Mouse (Mus musculus) intestine, embryonic 14.5 days (tissue): ENCODE results near the gene Agtpbp1. TPM values are rescaled to one million over a fixed set of nuclear protein-coding genes. Genes with fewer than 3 reads are reported as not detected.
"Not testable (repeated sequence)": the region's sequence is repeated elsewhere in the genome, so short reads cannot be mapped to it uniquely, and the experiment has no call there.

ENCODE experiments used
- ATAC-seq: fragments of 200-750 bp; cut with Nextera tagmentation; replicated peaks from 2 replicates; pipeline ENCODE4 v1.8.0; 2017; ENCODE audit warnings: low read depth, moderate number of reproducible peaks, moderate TSS enrichment, moderate library complexity; ENCODE audit not compliant: low FRiP score, low TSS enrichment
- DNase-seq: peaks from one replicate; pipeline ENCODE4 v3.0.0-alpha.2; 2018; ENCODE audit warnings: low spot score
- H3K27ac ChIP-seq: fragments of 300-500 bp; sonication (generic); 2 replicates; pipeline ENCODE4 v1.5.1; 2014; ENCODE audit warnings: low read depth, mild to moderate bottlenecking, control low read depth
- H3K27me3 ChIP-seq: fragments of 300-500 bp; sonication (generic); replicated peaks from 2 replicates; pipeline ENCODE4 v1.6.1; 2014; ENCODE audit warnings: low read length, control low read depth; ENCODE audit not compliant: control insufficient read depth, insufficient read depth
- H3K36me3 ChIP-seq: fragments of 300-500 bp; sonication (generic); 2 replicates; pipeline ENCODE4 v1.6.1; 2014; ENCODE audit warnings: low read length, control low read depth; ENCODE audit not compliant: control insufficient read depth, insufficient read depth
- H3K4me1 ChIP-seq: fragments of 300-500 bp; sonication (generic); replicated peaks from 2 replicates; pipeline ENCODE4 v1.6.1; 2014; ENCODE audit warnings: low read length, control low read depth, mixed read lengths; ENCODE audit not compliant: control insufficient read depth, insufficient read depth
- H3K4me2 ChIP-seq: fragments of 300-500 bp; sonication (generic); 2 replicates; pipeline ENCODE4 v1.6.1; 2014; ENCODE audit warnings: low read length
- H3K4me3 ChIP-seq: fragments of 300-500 bp; sonication (generic); 2 replicates; pipeline ENCODE4 v1.5.1; 2014; ENCODE audit warnings: low read depth, low read length, control low read depth, mixed read lengths
- H3K9ac ChIP-seq: fragments of 300-500 bp; sonication (generic); 2 replicates; pipeline ENCODE4 v1.6.1; 2014; ENCODE audit warnings: mild to moderate bottlenecking, low read length
- H3K9me3 ChIP-seq: fragments of 300-500 bp; sonication (generic); 2 replicates; pipeline ENCODE4 v1.6.1; 2016; ENCODE audit warnings: low read length, control low read depth; ENCODE audit not compliant: control insufficient read depth
- WGBS: fragments of 180-500 bp; shearing (Covaris S2); extraction: QIAGEN DNeasy Blood & Tissue Kit; methylation state at CpG from one replicate; pipeline ENCODE4 v1.1.7; 2014; 5-methylcytosine and 5-hydroxymethylcytosine counted together
- polyA plus RNA-seq: library from polyadenylated mRNA; unstranded; fragments of >200 nt; fragmentation: Nextera tagmentation; extraction: Ambion mirVana; gene quantifications from 2 replicates; pipeline ENCODE4 v1.2.1, GENCODE M21; 2014

Agtpbp1 gene
- polyA plus RNA-seq, 1 experiment from 2014 or later = 22.5 TPM

GRCm38 (mm10) chr13:59615152-59615551 lies 30.1 kb upstream of the Agtpbp1 start:
- DNase-seq (no peak), ATAC-seq (0 out of 2 replicates have a peak, but pooled peaks have one; percentile 19)
- H3K4me3 ChIP-seq = no peak overlapping the region
- no peak overlapping the region for H3K27ac ChIP-seq
- no peaks in the 10 kb centered on the region for H3K9me3 ChIP-seq
- H3K4me2 ChIP-seq = no peak overlapping the region
- H3K4me1 ChIP-seq = no peaks in the 10 kb centered on the region
- H3K36me3 ChIP-seq = peaks cover 80% of the 10 kb centered on the region
- H3K9ac ChIP-seq = no peak overlapping the region
- WGBS = 82% methylated on average over 4 of the region's 4 CpGs
- H3K27me3 ChIP-seq = no peaks in the 10 kb centered on the region

- Histone ChIP-seq H3K27ac (no peak overlapping the region), H3K27me3 (no peaks in the 10 kb centered on the region), H3K4me1 (no peaks in the 10 kb centered on the region), H3K36me3 (peaks cover 84% of the 10 kb centered on the region), H3K4me2 (no peak overlapping the region), H3K4me3 (no peak overlapping the region), H3K9ac (no peak overlapping the region), H3K9me3 (no peaks in the 10 kb centered on the region)
- ATAC-seq (no peak), DNase-seq (no peak)
- 73% methylated on average over 4 of the region's 4 CpGs for WGBS
These were observed 28.8 kb upstream of the Agtpbp1 start for GRCm38 (mm10) chr13:59613868-59614267.

GRCm38 (mm10) chr13:59610437-59610836 lies 25.4 kb upstream of the Agtpbp1 start:
- no peak overlapping the region for H3K27ac ChIP-seq
- H3K4me1 ChIP-seq = no peaks in the 10 kb centered on the region
- H3K27me3 ChIP-seq = no peaks in the 10 kb centered on the region
- WGBS = 95% methylated on average over 2 of the region's 2 CpGs
- no peaks in the 10 kb centered on the region for H3K9me3 ChIP-seq
- H3K4me3 ChIP-seq = no peak overlapping the region
- no peak overlapping the region for H3K9ac ChIP-seq
- H3K4me2 ChIP-seq = no peak overlapping the region
- ATAC-seq (no peak), DNase-seq (no peak)
- H3K36me3 ChIP-seq = peaks cover 96% of the 10 kb centered on the region

GRCm38 (mm10) chr13:59609885-59610284 lies 24.9 kb upstream of the Agtpbp1 start:
- Histone ChIP-seq H3K4me1 (no peaks in the 10 kb centered on the region), H3K9ac (no peak overlapping the region), H3K9me3 (no peaks in the 10 kb centered on the region), H3K36me3 (peaks cover 93% of the 10 kb centered on the region), H3K27ac (no peak overlapping the region), H3K4me2 (no peak overlapping the region), H3K27me3 (no peaks in the 10 kb centered on the region), H3K4me3 (no peak overlapping the region)
- no peak for ATAC-seq
- no peak for DNase-seq
- 91% methylated on average over 4 of the region's 4 CpGs for WGBS

GRCm38 (mm10) chr13:59605221-59605922 lies 20.3 kb upstream of the Agtpbp1 start:
- no peak overlapping the region for H3K4me3 ChIP-seq
- H3K27me3 ChIP-seq = no peaks in the 10 kb centered on the region
- H3K9me3 ChIP-seq = no peaks in the 10 kb centered on the region
- WGBS = 61% methylated on average over 10 of the region's 10 CpGs
- no peak for ATAC-seq
- no peak overlapping the region for H3K27ac ChIP-seq
- peaks cover 91% of the 10 kb centered on the region for H3K36me3 ChIP-seq
- H3K4me2 ChIP-seq = no peak overlapping the region
- no peak overlapping the region for H3K9ac ChIP-seq
- DNase-seq = no peak
- H3K4me1 ChIP-seq = no peaks in the 10 kb centered on the region

- WGBS = 84% methylated on average over 1 of the region's 1 CpGs
- peaks cover 91% of the 10 kb centered on the region for H3K36me3 ChIP-seq
These were observed 19.5 kb upstream of the Agtpbp1 start for GRCm38 (mm10) chr13:59604511-59604910.

GRCm38 (mm10) chr13:59603096-59603495 lies 18.1 kb upstream of the Agtpbp1 start:
- ATAC-seq = no peak
- peaks cover 90% of the 10 kb centered on the region for H3K36me3 ChIP-seq
- WGBS = 93% methylated on average over 5 of the region's 5 CpGs

More at GRCm38 (mm10) chr13:59604511-59604910, 19.5 kb upstream of the Agtpbp1 start:
- Histone ChIP-seq H3K27me3 (no peaks in the 10 kb centered on the region), H3K27ac (no peak overlapping the region), H3K4me2 (no peak overlapping the region), H3K4me1 (no peaks in the 10 kb centered on the region), H3K9ac (no peak overlapping the region), H3K4me3 (no peak overlapping the region), H3K9me3 (no peaks in the 10 kb centered on the region)
- ATAC-seq = no peak
- DNase-seq = no peak

GRCm38 (mm10) chr13:59592630-59593029 lies 7.6 kb upstream of the Agtpbp1 start:
- Histone ChIP-seq H3K27ac (no peak overlapping the region), H3K4me2 (no peak overlapping the region), H3K4me3 (no peak overlapping the region), H3K27me3 (no peaks in the 10 kb centered on the region), H3K9ac (no peak overlapping the region), H3K4me1 (0 out of 2 replicates have a peak, but pooled peaks cover 1% of the 10 kb centered on the region), H3K9me3 (no peaks in the 10 kb centered on the region), H3K36me3 (peaks cover 85% of the 10 kb centered on the region)
- DNase-seq (no peak), ATAC-seq (0 out of 2 replicates have a peak, but pooled peaks have one; percentile 27)
- WGBS = 81% methylated on average over 1 of the region's 1 CpGs

More at GRCm38 (mm10) chr13:59603096-59603495, 18.1 kb upstream of the Agtpbp1 start:
- no peaks in the 10 kb centered on the region for H3K9me3 ChIP-seq
- H3K4me1 ChIP-seq = no peaks in the 10 kb centered on the region
- no peak for DNase-seq
- no peak overlapping the region for H3K4me3 ChIP-seq
- H3K9ac ChIP-seq = no peak overlapping the region
- H3K27ac ChIP-seq = no peak overlapping the region
- H3K27me3 ChIP-seq = no peaks in the 10 kb centered on the region
- H3K4me2 ChIP-seq = no peak overlapping the region

GRCm38 (mm10) chr13:59592058-59592457 lies 7.0 kb upstream of the Agtpbp1 start:
- not testable (repeated sequence) for H3K9me3 ChIP-seq, H3K4me3 ChIP-seq, ATAC-seq, H3K4me2 ChIP-seq, DNase-seq, H3K9ac ChIP-seq, H3K27me3 ChIP-seq, H3K4me1 ChIP-seq, H3K27ac ChIP-seq
- peaks cover 88% of the 10 kb centered on the region for H3K36me3 ChIP-seq
- 91% methylated on average over 3 of the region's 3 CpGs for WGBS
